Mouse (Mus musculus) brain, embryonic 18.5 days (tissue): ENCODE measurements around the gene Tmem131l.
"Not testable (repeated sequence)": the region's sequence is repeated elsewhere in the genome, so short reads cannot be mapped to it uniquely, and the experiment has no call there.

ENCODE experiments used
- DNase-seq: peaks from one replicate; pipeline ENCODE4 v3.0.0-alpha.2; 2012; ENCODE audit warnings: low read depth, low spot score

Gene Tmem131l

GRCm38 (mm10) chr3:83915768-83916496, 124.0 kb downstream of the Tmem131l start:
- DNase-seq: no peak

DNA sequence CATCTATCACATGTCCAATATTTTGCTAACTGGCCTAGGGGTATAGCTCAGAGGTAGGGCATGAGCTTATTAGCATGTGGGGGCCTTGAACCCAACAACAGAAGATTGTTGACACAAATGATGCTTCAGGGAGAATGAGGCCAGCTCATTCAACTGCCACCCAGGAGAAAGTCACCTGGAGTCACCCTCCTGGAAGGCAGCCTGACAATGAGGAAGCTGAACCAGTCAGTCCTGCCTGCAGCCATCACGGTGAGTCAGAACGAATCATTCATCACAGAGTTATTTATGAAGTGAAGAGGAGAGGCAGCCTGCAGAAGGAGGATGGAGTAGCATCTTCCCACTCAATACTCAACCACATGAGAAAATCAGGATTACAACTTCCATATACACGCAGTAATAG, 124.9 kb downstream of the Tmem131l start:
- no peak for DNase-seq

GRCm38 (mm10) chr3:83910707-83911106, 129.3 kb downstream of the Tmem131l start:
- DNase-seq: no peak

DNA sequence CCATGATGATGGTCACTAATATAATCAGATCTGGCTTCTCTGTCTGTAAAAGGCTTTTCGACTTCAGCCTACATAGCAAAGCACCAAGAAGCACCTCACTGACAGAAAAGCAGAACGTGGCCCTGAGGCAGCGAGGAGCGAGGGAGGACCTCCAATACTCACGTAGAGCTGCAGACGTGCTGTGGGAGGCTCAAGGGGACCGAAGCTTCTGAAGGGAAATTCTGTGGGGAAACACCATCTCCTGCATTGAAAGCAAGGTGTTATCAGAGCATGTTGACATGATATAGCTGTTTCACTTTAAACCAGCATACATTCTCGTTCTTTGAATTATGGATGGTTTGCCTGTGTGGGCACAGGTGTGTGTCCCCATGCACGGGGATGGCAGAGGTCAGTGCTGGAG, 133.8 kb downstream of the Tmem131l start:
- DNase-seq: no peak

DNA sequence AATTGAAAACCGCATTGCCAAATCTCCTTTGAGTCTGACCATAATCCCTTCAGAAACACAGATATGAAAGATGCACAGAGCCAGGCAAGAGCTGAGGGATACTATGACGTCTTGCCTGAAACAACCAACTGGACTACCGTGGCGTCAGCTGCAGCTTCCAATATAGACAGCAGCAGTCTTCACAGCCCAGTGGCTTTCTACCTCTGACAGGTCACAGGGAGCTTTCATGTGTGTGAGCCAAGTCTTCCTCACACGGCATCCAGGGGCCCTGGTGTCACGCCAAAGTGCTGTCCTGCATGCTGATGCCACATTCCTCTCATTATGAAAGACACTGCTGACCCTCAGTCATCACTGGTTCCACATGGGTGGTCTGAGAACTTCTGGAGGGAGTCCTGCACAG, 134.8 kb downstream of the Tmem131l start:
- no peak for DNase-seq

DNA sequence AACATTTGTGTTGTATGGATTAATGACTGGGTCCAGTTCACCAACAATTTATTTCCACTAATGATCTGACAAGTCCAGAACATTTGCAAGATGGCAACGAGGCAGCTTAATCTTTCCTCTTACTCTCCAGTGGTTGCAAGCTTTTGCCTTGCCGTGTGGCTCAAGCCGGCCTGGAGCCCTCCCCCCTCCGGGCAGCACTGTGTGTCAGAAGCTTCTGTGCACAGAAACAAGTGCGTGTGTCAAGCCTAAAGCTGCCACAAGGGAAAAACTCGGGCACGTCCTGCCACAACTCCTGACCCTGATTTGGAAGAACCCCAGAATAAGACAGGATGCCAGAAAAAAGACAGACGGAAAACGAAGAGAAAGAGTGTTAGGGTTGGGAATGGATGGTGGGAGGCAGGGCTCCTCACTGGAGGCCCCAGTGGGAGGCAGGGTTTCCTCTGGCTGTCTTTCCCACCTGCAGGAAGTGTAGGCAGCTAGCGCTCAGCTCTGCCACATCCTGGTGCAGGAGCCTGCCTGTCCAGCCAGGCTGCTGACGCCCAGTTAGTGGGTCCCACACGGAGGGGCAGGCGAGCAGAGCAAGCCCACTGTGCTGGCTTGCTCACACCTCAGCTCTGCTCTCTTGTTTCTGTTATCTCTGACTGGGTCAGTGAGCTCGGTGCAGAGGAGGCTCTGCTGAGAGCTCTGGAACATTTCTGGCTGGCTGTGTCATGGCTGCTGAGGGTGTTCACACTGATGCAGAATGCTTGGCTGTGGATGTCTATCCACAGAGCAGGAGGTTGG, 135.6 kb downstream of the Tmem131l start:
- DNase-seq: no peak

DNA sequence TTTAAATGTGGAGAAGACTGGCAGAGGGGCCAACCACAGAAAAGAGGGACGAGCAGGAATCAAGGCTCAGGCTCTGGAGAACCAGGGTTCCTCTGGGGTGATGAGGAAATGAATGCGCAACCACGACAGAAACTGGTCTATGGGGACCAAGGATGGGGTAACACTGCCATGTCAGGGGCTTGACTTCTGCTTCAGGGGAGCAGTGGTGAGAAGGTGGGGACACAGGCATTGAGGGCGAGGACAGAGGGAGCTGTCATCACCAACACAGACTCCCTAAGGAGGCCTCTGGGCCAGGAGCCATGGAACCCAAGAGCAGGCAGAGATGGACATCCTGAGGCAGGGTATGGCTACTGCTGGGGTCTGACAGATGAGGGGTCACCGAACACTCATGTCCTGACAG, 137.0 kb downstream of the Tmem131l start:
- DNase-seq: no peak

DNA sequence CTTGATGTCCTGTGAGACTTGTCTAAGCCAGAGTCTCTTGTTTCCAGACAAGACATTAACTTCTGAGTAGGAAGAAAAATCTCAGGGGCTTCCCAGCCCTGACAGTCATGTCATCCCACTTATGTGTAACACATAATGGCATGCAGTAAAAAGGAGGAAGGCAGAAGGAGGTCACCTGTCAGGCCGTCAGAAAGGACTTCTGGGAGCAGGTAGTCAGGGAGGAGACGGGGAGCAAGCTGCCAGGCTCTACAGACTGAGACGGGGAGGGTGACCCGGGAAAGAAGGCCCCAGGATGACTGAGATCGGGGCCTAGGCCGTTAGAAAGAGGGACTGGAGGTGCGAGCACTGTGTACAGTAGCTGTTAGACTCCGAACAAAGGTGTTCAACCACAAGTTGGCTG, 137.5 kb downstream of the Tmem131l start:
- no peak for DNase-seq

GRCm38 (mm10) chr3:83900756-83901373, 139.1 kb downstream of the Tmem131l start:
- no peak for DNase-seq

GRCm38 (mm10) chr3:83899556-83899955, 140.4 kb downstream of the Tmem131l start:
- DNase-seq: no peak

DNA sequence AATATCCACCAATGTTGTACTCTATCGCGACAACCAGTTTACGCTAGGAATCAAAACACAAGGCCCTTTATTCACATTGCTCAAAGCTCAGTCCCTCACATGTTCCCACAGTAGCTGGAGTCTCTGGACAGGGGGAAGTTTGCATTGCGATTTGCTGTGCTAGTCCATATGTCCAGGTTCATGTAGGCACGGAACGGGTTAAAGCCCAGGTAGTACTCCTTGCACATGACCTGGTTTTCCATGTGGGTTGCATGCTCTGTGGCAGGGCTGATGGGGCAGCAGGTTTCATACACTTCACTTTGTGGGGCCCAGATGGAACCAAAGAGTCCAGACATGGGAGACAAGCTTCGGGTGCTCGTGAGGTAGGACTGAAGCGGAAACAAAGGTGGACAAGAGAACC, 141.7 kb downstream of the Tmem131l start:
- no peak for DNase-seq

DNA sequence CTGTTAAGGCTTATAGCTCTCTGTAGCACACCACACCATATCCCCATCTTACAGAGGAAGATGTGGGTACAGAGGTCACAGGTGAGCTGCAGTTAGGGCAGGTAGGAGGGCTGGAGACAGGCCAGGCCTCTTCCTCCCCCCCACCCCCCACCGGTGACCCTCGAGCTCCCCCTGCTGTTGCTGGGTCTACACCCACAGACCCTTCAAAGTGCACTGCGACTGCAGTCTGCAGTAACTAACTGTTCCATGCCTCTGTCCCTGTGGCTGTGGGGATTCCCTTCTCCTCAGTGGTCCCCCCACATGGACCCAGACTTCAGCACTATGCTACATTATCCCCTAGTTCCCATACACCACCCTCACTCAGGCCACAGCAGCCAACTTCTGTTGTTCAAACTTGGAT, 144.2 kb downstream of the Tmem131l start:
- DNase-seq: no peak

- no peak for DNase-seq
Measured at GRCm38 (mm10) chr3:83895111-83895510, 144.9 kb downstream of the Tmem131l start.

DNA sequence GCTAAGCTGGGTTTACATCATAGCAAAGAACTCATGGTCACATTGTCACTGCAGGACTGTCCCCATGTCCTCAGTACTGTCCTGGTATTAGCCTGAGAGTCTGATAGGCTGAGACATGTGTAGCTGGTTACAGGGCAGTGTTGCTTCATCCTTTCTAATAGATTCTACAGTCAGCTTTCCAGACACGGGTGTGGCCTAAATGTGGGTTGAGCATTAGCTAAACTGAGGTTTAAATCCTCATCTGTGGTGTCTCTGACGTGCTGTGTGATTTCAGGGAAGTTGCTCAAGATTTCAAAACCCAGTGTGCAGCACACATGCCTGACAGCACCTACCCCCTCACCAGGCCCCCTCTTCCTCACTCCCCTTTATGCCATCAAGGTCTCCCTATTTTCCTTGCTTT, 154.8 kb downstream of the Tmem131l start:
- DNase-seq: no peak

DNA sequence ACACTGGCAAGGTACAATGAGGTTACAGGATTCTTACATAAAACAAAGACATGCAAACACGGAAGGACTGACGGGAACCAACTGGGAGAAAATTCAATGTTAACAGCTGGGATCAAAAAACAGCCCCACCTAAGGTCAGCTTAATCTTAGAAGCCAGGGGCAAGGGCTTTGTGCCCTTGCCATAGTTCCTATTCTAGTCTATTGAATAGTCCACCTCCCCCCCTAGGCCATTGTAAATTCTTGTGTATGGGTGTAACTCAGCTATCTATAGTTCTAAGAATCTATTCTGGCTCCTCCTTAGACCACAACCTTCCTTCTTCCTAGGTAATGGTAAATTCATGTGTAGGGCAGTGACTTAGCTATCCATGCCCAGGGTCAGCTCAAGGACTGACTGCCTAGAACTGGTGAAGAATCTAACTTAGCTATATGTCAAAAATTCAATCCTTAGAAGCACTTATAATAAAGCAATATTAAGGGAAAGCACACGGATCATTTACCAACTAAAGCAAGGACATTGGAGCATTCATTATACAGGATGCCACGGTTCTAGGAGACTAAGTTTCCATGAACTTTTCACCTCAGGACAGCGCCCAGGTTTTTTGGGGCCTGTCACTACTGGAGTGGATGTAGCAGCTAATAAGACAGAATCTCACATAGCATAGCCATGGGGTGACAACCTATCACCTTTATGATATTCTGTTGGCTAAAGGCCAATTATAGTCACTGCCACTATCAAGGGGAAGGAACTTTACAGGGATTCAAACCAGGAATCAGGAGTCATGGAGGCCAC, 160.5 kb downstream of the Tmem131l start:
- DNase-seq: not testable (repeated sequence)

DNA sequence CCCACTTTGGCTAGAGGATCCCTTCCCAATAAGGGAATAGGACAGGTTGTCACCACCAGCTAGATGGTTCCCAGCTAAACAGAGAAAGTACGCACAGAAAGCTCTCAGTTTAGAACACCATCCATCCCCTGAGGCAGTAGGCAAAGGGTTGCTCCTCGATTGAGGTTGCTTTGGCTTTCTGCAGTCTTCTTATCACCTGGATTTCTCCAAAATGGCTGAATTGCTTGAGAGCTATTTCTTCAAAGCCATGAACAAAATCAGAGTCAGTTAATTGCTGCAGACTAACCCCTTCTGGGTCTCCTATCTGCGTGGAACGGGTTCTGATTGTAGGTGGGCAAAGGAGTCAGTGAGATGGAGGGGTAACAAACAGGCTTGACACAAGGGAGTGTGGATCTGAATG, 161.2 kb downstream of the Tmem131l start:
- no peak for DNase-seq

DNA sequence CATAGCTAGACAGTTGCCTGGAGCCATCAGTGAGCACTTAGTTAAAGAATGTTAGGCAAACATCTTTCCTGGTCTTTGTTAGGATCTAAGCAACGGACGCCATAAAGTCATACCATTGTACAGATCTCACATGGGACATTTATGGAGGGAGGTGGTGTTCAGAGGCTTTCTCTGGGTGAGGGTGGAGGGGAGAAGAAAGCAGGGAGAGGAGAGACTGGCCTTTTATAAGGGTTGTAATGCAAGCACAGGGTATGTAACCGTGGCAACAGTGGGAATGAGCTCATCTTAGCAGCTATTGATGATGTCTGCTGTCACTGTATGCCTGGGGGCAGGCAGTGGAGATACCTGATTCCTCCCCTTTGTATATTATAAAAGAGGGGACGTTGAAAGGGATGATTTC, 163.7 kb downstream of the Tmem131l start:
- DNase-seq: no peak

- not testable (repeated sequence) for DNase-seq
Measured at GRCm38 (mm10) chr3:83875078-83875477, 164.9 kb downstream of the Tmem131l start.

DNA sequence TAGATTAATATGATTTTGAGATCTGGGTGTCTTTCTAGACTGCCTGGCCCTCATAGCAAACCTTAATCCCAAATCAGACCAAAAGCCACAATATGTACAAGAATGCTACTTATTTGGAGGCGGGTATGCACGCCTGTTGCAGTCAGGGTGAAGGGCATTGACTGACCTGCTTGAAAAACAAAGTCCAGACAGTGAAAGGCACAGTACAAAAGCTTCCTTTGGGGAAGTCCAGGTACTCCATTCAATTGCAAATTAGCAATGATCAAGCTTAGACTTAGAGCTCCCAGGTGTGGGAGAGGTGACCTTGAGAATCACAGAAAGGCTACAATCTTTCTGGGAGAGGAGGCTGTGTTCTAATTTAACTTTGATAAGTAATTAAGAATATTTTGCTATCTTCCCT, 167.1 kb downstream of the Tmem131l start:
- DNase-seq: not testable (repeated sequence)

DNA sequence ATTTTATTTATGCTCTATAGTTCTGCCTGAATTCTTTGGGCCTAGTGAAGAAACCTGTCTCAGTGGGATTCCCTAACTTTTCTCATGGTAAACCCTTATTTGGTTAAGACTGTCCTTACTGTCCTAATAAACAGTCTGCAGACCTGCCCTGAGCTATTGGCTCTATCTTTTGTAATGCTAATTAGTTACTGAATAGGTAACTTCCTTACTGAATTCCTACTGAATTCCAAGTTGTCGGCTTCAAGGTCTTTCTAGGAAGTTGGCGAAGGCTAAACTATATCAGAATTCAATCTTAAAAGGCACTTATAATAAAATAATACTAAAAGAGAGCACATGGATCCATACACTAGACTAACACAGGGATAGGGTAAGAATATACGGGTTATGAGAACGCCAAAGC, 168.0 kb downstream of the Tmem131l start:
- not testable (repeated sequence) for DNase-seq

DNA sequence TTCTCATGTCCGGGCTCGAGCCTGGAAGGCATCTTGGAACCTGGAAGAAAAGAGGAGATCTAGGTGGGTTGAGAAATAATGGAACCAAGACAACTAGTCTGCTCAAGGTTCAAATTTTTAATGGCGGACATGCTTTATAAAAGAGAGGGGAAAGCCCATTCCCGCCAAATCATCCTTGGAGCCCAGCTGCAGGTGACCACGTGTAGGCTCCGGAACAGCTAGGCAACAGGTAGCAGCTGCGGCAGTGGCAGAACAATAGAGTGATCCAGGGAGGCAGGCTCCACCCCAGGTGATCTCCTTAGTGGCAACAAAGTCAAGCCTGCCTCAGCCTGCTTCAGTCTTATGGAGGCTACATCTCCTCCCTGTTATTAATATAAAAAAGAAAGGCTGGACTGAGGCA, 168.4 kb downstream of the Tmem131l start:
- not testable (repeated sequence) for DNase-seq

- no peak for DNase-seq
Measured at GRCm38 (mm10) chr3:83869776-83870175, 170.2 kb downstream of the Tmem131l start.
